Mouse (Mus musculus) lung, embryonic 15.5 days (tissue): ENCODE measurements around the gene Tespa1. TPM values are rescaled to one million over a fixed set of nuclear protein-coding genes. Genes with fewer than 3 reads are reported as not detected.
A peak's percentile ranks its signal among the peaks of the same experiment; 100 is the strongest.
"Not testable (repeated sequence)": the region's sequence is repeated elsewhere in the genome, so short reads cannot be mapped to it uniquely, and the experiment has no call there.

Experiments
- ATAC-seq: fragments of 200-750 bp; cut with Nextera tagmentation; 2 replicates; pipeline ENCODE4 v1.8.0; 2017; ENCODE audit warnings: moderate number of reproducible peaks, borderline replicate concordance; ENCODE audit not compliant: low FRiP score, low TSS enrichment; ENCODE audit errors: extremely low read depth
- H3K27ac ChIP-seq: fragments of 300-500 bp; sonication (generic); 2 replicates; pipeline ENCODE4 v1.5.1; 2015; ENCODE audit warnings: moderate library complexity, mild to moderate bottlenecking, inconsistent platforms
- H3K27me3 ChIP-seq: fragments of 300-500 bp; sonication (generic); 2 replicates; pipeline ENCODE4 v1.6.1; 2015; ENCODE audit warnings: inconsistent platforms
- H3K36me3 ChIP-seq: fragments of 300-500 bp; sonication (generic); 2 replicates; pipeline ENCODE4 v1.6.1; 2015; ENCODE audit warnings: inconsistent platforms
- H3K4me1 ChIP-seq: fragments of 300-500 bp; sonication (generic); 2 replicates; pipeline ENCODE4 v1.6.1; 2015; ENCODE audit warnings: inconsistent platforms
- H3K4me2 ChIP-seq: fragments of 300-500 bp; sonication (generic); 2 replicates; pipeline ENCODE4 v1.6.1; 2015; ENCODE audit warnings: inconsistent platforms, mild to moderate bottlenecking, moderate library complexity
- H3K4me3 ChIP-seq: fragments of 300-500 bp; sonication (generic); 2 replicates; pipeline ENCODE4 v1.5.1; 2015; ENCODE audit warnings: mild to moderate bottlenecking, inconsistent platforms
- H3K9ac ChIP-seq: fragments of 300-500 bp; sonication (generic); 2 replicates; pipeline ENCODE4 v1.6.1; 2015; ENCODE audit warnings: inconsistent platforms
- H3K9me3 ChIP-seq: fragments of 300-500 bp; sonication (generic); 2 replicates; pipeline ENCODE4 v1.6.1; 2016; ENCODE audit warnings: inconsistent platforms
- WGBS: fragments of 180-500 bp; shearing (Covaris S2); methylation state at CpG from one replicate; pipeline ENCODE4 v1.1.7; 2015; 5-methylcytosine and 5-hydroxymethylcytosine counted together
- polyA plus RNA-seq: library from polyadenylated mRNA; unstranded; fragments of >200 nt; fragmentation: Nextera tagmentation; extraction: Ambion mirVana; gene quantifications from 2 replicates; pipeline ENCODE4 v1.2.1, GENCODE M21; 2015

Gene Tespa1
- polyA plus RNA-seq, 1 experiment from 2014 or later, result 2.2 TPM

- no peaks in the 10 kb centered on the region for H3K9me3 ChIP-seq
- no peak overlapping the region for H3K27ac ChIP-seq
- H3K36me3 ChIP-seq, result no peaks in the 10 kb centered on the region
- H3K27me3 ChIP-seq, result no peaks in the 10 kb centered on the region
- H3K9ac ChIP-seq, result no peak overlapping the region
- H3K4me2 ChIP-seq, result no peak overlapping the region
- ATAC-seq, result no peak
- H3K4me3 ChIP-seq, result no peak overlapping the region
- H3K4me1 ChIP-seq, result no peaks in the 10 kb centered on the region
These were observed 42.1 kb downstream of the Tespa1 start for GRCm38 (mm10) chr10:130364766-130365165.

- Histone ChIP-seq H3K9ac (no peak overlapping the region), H3K4me2 (no peak overlapping the region), H3K36me3 (no peaks in the 10 kb centered on the region), H3K9me3 (no peaks in the 10 kb centered on the region), H3K27ac (no peak overlapping the region), H3K4me3 (no peak overlapping the region), H3K4me1 (no peaks in the 10 kb centered on the region), H3K27me3 (no peaks in the 10 kb centered on the region)
- ATAC-seq, result no peak
These were observed 45.7 kb downstream of the Tespa1 start for GRCm38 (mm10) chr10:130368384-130368783.

GRCm38 (mm10) chr10:130370005-130370682, 47.5 kb downstream of the Tespa1 start:
- no peak overlapping the region for H3K27ac ChIP-seq
- WGBS, result 81% methylated on average over 2 of the region's 2 CpGs
- no peak overlapping the region for H3K4me2 ChIP-seq

GRCm38 (mm10) chr10:130371644-130372043, 49.0 kb downstream of the Tespa1 start:
- 52% methylated on average over 1 of the region's 1 CpGs for WGBS
- Histone ChIP-seq H3K27me3 (no peaks in the 10 kb centered on the region), H3K4me2 (no peak overlapping the region), H3K36me3 (no peaks in the 10 kb centered on the region), H3K4me1 (no peaks in the 10 kb centered on the region), H3K9ac (no peak overlapping the region), H3K9me3 (no peaks in the 10 kb centered on the region), H3K27ac (no peak overlapping the region), H3K4me3 (no peak overlapping the region)
- no peak for ATAC-seq

More at GRCm38 (mm10) chr10:130370005-130370682, 47.5 kb downstream of the Tespa1 start:
- Histone ChIP-seq H3K4me3 (no peak overlapping the region), H3K4me1 (no peaks in the 10 kb centered on the region), H3K27me3 (no peaks in the 10 kb centered on the region), H3K9me3 (no peaks in the 10 kb centered on the region), H3K9ac (no peak overlapping the region), H3K36me3 (no peaks in the 10 kb centered on the region)
- no peak for ATAC-seq

GRCm38 (mm10) chr10:130372491-130373173, 50.0 kb downstream of the Tespa1 start:
- H3K4me1 ChIP-seq, result no peaks in the 10 kb centered on the region
- ATAC-seq, result no peak
- H3K27me3 ChIP-seq, result no peaks in the 10 kb centered on the region
- no peaks in the 10 kb centered on the region for H3K36me3 ChIP-seq
- no peak overlapping the region for H3K4me2 ChIP-seq
- no peak overlapping the region for H3K27ac ChIP-seq
- H3K4me3 ChIP-seq, result no peak overlapping the region
- no peaks in the 10 kb centered on the region for H3K9me3 ChIP-seq
- no peak overlapping the region for H3K9ac ChIP-seq
- 74% methylated on average over 2 of the region's 2 CpGs for WGBS

- Histone ChIP-seq H3K27ac (no peak overlapping the region), H3K36me3 (no peaks in the 10 kb centered on the region), H3K9ac (no peak overlapping the region), H3K4me2 (no peak overlapping the region), H3K4me1 (no peaks in the 10 kb centered on the region), H3K9me3 (no peaks in the 10 kb centered on the region), H3K4me3 (no peak overlapping the region), H3K27me3 (no peaks in the 10 kb centered on the region)
- no peak for ATAC-seq
- 74% methylated on average over 2 of the region's 2 CpGs for WGBS
These were observed 52.5 kb downstream of the Tespa1 start for GRCm38 (mm10) chr10:130375145-130375544.

- no peak within 1 kb of the TSS for H3K9ac ChIP-seq
- no peak within 1 kb of the TSS for H3K4me3 ChIP-seq
- no peak within 1 kb of the TSS for H3K27ac ChIP-seq
- no peaks in the 10 kb centered on the region for H3K36me3 ChIP-seq
- no peaks in the 10 kb centered on the region for H3K27me3 ChIP-seq
- H3K4me1 ChIP-seq, result no peaks in the 10 kb centered on the region
- no peak for ATAC-seq
- no peak within 1 kb of the TSS for H3K4me2 ChIP-seq
- no peaks in the 10 kb centered on the region for H3K9me3 ChIP-seq
These were observed 71.6 kb downstream of the Tespa1 start, which contains the start of gene Vmn2r84 for GRCm38 (mm10) chr10:130394232-130394631. Gene Vmn2r84, minus strand, starts transcription at chr10:130394332.

- H3K36me3 ChIP-seq, H3K27ac ChIP-seq, H3K9ac ChIP-seq, H3K4me2 ChIP-seq, H3K9me3 ChIP-seq, H3K27me3 ChIP-seq, H3K4me1 ChIP-seq, H3K4me3 ChIP-seq: not testable (repeated sequence)
- ATAC-seq, result peak; percentile 49; the same call in 1 of the 2 replicates
- WGBS, result 57% methylated on average over 28 of the region's 35 CpGs
These were observed 89.6 kb downstream of the Tespa1 start for GRCm38 (mm10) chr10:130412167-130412698.

Other genes with a start within 250 kb of the Tespa1 start
- not detected in 2 replicates for gene Olfr823, start 207.5 kb upstream of the Tespa1 start, polyA plus RNA-seq
- not detected in 2 replicates for gene Olfr824, start 192.9 kb upstream of the Tespa1 start, polyA plus RNA-seq
- not detected in 2 replicates for gene Olfr825, start 156.1 kb upstream of the Tespa1 start, polyA plus RNA-seq
- gene Olfr826, start 138.7 kb upstream of the Tespa1 start, polyA plus RNA-seq, result not detected in 2 replicates
- gene Olfr827, start 108.5 kb upstream of the Tespa1 start, polyA plus RNA-seq, result not detected in 2 replicates
- gene Neurod4, start 42.6 kb upstream of the Tespa1 start, polyA plus RNA-seq, result not detected in 2 replicates
- not detected in 2 replicates for gene Vmn2r84, start 71.5 kb downstream of the Tespa1 start, polyA plus RNA-seq
- gene Vmn2r85, start 106.8 kb downstream of the Tespa1 start, polyA plus RNA-seq, result not detected in 2 replicates
- not detected in 2 replicates for gene Vmn2r86, start 133.2 kb downstream of the Tespa1 start, polyA plus RNA-seq
- not detected in 2 replicates for gene Vmn2r87, start 174.5 kb downstream of the Tespa1 start, polyA plus RNA-seq